Mouse (Mus musculus) heart, postnatal 14 days (tissue): ENCODE results near the gene Otx1. TPM values are rescaled to one million over a fixed set of nuclear protein-coding genes. Genes with fewer than 3 reads are reported as not detected.
A peak's percentile ranks its signal among the peaks of the same experiment; 100 is the strongest.

Experiments used
- DNase-seq, 2 experiments: peaks; one replicate each; pipeline ENCODE4 v3.0.0; 2021 to 2022
- intact Hi-C: fragments of 180-260 bp; cut with DNase I; formaldehyde crosslinking; loops from one replicate; pipeline ENCODE4 v1.15.1; 2025
- total RNA-seq, 2 experiments: library from RNA; stranded (reverse); gene quantifications; 2 replicates each; pipeline ENCODE4 v1.2.3; 2021

Otx1 gene
- total RNA-seq, 2 experiments from 2014 or later, result 0.10 TPM; not detected in 1

GRCm38 (mm10) chr11:22000316-22001076, 2.2 kb downstream of the Otx1 start:
- DNase-seq, result peak in 1 of 2 experiments; percentile 13
- intact Hi-C loops, result no loop called here

GRCm38 (mm10) chr11:21999396-22000315, 3.0 kb downstream of the Otx1 start:
- intact Hi-C loops, result no loop called here
- no peak for DNase-seq

GRCm38 (mm10) chr11:21998141-21999047, 4.3 kb downstream of the Otx1 start:
- no peak for DNase-seq
- intact Hi-C loops, result no loop called here

- DNase-seq, result peak in 1 of 2 experiments; percentile 15
- intact Hi-C loops, result no loop called here
Measured at GRCm38 (mm10) chr11:21997561-21998140, 5.0 kb downstream of the Otx1 start.

DNA sequence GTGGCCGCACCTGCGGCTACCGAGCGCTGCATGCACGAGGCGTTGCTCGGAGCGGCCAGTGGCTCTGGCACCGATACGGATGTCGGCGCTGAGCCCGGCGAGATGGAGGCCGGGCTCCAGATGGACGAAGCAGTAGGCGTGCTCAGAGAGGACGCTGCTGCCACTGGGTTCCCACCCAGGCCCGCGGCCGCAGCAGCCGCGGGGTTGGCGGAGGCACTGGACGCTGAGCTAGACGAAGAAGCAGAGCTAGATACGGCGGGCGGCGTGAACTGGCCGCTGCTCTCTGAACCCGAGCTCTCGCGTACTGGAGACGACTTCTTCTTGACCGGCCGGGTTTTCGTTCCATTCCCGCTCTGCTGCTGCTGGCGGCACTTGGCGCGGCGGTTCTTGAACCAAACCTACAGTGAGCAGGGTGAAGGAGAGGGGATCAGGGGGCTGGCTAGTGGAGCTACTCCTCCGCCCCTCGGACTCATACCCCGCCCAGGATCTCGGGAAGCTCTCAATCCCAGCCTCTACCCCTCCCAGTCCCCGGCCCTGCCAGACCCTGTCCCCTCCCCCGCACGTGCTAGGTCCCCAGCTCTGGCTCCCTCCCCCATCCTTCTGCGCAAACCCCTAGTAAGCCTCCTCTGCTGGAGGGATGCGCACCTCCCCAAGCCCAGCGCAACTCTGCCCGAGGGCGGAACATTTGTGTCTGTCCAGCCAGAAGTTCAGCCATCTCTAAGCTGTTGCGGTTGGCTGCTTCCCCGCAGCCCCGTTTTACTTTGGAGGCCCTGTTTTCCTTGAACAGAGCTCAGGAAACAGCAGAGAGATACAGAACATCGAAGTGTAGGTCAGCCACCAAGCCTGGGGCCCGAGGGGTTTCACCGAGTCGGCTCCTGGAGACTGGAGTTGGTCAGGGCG, 5.8 kb downstream of the Otx1 start:
- peak; percentile 34 to 41 for DNase-seq
- intact Hi-C loops, result no loop called here

DNA sequence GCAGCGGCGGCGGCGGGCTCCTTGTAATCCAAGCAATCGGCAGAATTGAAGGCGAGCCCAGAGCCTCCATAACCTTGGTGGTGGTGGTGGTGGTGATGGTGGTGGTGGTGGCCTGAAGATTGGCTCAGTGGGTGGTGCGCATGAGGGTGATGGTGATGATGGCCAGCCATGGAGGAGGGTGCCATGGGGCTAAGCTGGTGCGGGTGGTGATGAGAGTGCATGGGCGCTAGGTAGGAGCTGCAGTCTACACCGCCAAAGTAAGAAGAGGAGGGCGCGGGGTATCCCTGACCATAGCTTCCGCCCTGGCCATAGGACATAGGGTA, 6.4 kb downstream of the Otx1 start:
- intact Hi-C loops, result no loop called here
- no peak for DNase-seq

DNA sequence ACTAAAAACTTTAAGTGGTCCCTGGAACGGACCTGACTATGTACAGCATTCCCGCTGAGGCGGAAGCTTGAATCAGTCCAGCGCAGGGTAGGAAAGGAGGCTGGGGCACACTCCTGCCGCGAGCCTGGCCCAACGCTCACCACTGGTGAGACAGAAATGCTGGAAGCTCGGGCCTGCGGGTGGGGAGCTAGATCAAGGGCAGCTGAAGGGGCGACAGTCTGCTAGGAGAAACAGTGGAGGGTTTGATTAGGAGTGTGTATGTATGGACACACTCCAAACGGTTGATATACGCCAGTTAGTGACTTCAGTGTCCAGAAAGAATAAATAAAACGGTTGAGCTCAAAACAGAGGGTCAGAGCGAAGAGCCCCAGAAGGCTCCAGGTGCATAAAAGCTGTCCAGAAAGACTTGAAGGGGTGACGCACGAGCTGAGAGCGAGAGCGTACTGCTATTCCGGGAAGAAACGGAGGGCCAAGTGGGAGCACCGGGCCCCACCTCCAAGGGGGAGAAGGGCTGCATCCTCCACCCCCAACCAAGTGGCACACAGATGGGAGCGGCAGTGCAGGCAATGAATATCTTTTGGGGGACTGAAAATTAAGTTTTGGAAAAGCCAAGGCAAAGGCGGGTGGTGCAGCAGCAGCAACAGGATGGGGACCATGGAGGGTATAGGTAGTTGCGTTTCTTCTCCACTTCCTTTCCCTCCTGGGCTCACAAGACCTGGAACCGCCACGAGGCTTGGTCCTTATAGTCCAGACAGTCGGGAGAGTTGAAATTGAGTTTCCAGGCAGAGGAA, 7.0 kb downstream of the Otx1 start:
- DNase-seq, result no peak
- intact Hi-C loops, result no loop called here

DNA sequence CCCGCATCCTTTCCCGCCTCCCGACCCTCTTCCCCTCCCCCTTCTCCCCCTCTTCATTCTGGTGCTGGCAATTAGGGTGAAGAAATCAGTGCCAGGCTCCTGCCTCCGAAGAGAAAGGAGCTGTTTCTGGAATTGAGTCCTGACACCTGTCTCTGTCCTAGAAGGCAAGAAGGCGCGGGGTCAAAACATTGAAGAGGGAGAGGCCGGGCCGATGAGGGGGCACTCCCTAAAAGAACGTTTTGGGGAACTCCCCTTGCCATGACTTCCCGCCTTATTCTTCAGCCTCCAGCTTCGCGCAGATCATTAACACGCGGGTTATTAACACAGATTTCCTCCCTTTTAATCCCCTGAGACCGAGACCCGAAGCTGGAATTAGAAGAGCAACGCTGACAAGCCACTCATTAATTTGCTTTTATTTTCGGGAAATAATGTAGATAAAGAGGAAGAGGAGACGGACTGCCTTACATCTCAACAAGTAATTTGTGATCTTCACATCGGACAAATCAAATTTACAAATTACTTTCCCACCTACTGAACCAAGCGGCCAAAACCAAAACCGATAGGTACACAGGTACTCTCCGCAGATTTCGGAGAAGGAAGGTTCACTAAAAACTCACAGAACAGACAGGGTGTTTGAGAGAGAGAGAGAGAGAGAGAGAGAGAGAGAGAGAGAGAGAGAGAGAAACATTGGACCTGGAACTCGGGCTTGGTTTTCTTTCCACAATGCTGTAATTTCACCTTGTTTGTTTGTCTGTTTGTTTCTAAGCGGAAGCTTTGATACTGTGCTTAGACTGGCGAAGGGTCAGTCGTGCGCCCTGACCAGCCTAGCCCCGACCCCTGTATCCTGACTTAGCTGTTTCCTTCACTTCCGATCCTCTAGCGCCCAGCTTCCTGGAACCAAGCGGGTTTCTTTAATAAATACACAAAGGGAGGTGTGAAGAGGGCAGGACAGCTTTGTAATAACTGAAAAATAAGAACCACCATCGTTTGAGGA, 8.0 kb downstream of the Otx1 start:
- intact Hi-C loops, result no loop called here
- DNase-seq, result no peak

DNA sequence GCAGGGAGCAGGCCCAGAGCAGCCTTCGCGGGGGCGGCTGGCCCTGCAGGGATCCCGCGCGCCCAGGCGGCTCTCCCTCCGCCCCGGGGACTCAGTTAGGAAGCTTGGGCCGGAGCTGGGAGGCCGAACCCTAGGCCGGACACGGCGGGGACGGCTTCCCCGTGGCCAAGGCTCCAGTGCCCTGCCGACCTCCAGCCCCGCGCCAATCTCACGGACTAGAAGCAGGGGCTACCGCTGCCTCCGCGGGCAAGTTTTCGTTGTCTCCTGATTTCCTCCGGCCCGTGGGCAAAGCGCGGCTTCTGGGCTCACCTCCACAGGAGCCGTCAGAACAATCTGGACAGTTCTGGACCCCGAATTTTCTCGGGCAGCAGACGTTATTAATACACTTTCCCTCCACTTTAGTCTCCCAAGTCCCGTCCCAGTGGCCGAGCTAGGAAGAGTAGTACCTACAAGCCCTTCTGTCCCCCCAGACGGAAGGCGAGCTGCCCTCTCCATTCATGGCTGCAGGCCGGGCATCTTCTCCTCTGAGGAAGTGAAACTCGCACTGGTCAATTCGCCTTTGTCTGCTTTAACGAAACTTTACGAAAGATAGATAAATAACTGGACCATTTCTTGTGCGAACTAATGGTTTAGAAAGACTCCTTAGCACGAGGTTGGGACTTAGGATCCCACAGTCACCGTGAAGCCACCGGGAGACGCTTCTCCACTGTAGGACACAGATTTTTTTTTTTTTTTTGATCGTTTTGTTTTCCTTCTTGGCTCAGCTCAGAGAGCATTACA, 8.9 kb downstream of the Otx1 start:
- peak; percentile 56 to 57 for DNase-seq
- intact Hi-C loops, result no loop called here

DNA sequence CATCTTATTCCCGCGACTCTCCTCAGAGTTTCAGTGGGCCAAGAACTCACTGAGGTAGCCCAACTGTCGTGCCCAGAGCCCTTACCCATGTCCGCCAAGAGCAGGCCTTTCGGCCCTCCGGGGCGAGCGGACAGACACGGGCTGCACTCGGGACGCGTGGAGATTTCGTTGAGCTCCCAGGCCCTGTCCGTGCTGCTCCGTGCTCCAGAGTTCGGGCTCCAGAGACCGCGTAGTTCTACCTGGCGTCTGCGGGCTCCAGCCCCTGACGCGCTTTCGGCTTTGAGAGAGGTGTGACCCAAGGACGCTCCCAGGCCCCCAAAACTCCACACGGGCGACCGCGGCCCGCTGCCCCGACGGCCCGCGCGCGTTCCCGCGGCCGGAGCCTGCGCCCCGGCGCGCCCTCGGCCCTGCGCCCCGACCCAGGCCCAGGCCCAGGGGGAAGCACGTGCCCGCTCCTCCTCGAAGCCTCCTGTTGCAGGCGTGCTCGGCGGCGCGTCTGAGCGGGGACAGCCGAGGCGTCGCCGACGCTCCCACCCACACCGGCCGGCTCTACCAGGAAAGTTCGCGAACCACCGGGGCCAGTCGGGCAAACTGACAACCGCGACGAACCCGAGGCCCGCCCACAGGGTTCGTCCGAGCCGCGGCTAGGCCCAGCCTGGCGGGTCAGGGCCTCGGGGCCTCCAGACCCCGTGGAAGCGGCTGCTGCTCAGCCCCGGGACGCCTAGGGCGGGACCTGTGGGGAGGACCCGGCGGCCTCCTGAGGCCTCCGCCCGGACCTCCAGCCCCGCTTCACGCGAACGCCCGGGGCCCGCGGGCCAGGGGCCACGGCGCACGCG, 9.7 kb downstream of the Otx1 start:
- peak; percentile 13 to 23 for DNase-seq
- intact Hi-C loops, result no loop called here

DNA sequence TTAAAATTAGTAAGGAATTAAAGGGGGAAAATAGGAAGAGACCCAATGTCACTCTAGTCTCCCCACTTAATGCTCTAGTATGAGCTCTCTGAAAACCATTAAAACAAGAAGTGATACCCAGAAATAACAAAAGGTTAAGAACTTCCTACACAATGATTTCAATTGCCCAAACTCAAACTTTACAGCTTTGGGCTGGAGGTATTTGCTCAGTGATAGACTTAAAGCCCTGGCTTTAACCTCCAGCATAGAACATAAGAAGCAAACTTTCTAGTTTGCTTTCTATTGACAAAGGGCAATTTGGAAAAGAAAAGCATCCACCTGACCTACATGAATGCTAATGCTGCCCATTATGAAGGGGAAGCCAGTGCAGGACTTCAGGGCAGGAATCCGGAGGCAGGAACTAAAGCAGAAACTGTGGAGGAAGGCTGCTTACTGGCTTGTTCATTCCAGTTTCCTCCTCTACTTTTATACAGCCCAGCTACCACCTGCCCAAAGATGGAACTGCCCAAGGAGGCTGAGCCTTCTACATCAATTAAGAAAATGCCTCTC, 14.2 kb downstream of the Otx1 start:
- DNase-seq, result no peak
- intact Hi-C loops, result no loop called here

DNA sequence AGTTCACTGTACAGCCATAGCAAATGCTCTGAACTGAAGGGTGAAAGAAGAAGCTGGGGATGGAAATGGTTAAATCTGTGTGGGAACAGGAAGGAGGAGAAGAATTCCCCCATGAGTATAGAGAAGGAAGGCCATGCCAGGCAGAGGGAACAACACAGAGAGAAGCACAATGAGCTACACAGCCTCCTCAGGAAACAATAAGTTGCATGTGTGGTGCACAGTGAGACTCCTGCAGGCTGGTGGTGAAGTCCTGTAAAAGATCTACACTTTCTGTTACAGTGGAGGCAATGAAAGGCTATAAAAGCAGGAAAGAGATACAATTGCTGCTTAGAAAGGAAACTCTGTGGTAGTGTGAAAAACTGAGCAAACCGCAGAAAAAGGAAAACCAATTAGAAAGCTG, 17.6 kb downstream of the Otx1 start:
- intact Hi-C loops, result no loop called here
- no peak for DNase-seq

DNA sequence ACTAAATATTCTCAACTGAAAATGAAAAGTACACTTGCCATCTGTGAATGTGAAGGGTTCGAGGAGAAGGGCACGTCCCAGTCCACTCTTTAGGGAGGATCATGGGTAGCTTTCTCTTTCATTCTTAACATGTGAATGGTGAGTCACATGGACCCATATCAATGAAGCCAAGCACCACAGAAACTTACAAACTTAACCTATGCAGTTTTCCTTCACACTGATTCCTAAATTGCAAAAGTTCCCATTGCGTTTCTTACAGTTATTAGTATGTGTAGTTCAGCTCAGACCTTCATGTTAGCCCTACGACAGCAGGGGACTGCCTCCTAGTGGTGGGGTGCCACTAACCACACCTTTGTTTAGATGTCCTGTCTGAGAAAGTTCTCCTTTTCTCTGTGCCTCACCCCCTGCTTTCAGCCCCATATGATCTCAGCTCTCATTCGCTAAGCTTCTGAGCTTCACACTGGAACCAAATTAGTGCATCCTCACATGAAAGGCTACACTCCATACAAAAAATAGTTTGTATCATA, 28.6 kb downstream of the Otx1 start:
- intact Hi-C loops, result no loop called here

DNA sequence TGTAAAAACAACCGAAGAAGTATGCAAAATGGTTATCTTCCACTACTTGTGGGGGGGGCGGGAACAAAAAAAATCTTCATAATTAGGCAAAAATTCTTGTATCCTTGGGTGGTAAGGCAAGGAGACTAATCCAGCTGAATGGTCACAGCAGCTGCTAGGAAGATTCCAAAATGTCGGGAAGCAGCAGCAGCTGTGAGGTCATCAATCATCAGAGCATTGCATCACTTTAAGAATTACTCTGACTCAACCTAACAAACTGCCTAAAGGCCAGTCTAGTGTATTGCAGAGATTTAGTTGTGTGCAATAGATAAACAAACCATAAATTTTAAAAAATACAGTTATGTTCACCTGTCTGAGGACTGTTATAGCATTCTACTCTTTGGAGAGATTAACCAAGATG, 29.1 kb downstream of the Otx1 start:
- intact Hi-C loops, result no loop called here
- DNase-seq, result no peak

More for the DNA sequence above, 28.6 kb downstream of the Otx1 start:
- DNase-seq, result peak in 1 of 2 experiments; percentile 5

DNA sequence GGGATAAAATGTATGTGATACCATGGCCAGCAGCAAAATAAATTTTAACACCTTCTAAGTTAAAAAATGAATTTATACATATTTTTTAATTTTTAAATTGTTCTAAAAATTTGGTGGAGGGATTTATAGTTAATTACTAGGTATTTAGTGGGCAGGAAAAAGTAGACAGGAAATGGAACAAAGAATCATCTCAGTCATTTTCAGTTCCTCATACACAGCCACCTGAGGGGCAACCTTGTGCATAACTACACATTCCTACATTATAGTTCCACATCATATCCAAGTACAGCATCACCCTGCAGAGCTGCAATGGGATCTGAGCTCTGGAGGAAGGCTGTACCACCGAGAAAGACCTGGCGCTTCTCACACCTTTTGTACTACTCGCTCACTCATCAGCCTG, 33.8 kb downstream of the Otx1 start:
- no peak for DNase-seq
- intact Hi-C loops, result no loop called here
